Mouse (Mus musculus) heart, embryonic 14.5 days (tissue): ENCODE measurements around the gene Ppp2r3c. TPM values are rescaled to one million over a fixed set of nuclear protein-coding genes. Genes with fewer than 3 reads are reported as not detected.
"Not testable (repeated sequence)": the region's sequence is repeated elsewhere in the genome, so short reads cannot be mapped to it uniquely, and the experiment has no call there.

Source experiments
- ATAC-seq: fragments of 200-750 bp; cut with Nextera tagmentation; 2 replicates; pipeline ENCODE4 v1.8.0; 2017; ENCODE audit warnings: low read depth, moderate TSS enrichment; ENCODE audit not compliant: insufficient number of reproducible peaks, insufficient read depth, low FRiP score
- H3K27ac ChIP-seq, 2 experiments: fragments of 200-500 bp in 1 of 2; fragments of 300-500 bp in 1 of 2; sonication (generic) in 1 of 2; replicated peaks in 1 of 2; 2 replicates each; pipeline ENCODE4 v1.5.1; 2012 to 2014; ENCODE audit warnings: low read depth in 2 of 2, low read length in 2 of 2, control low read depth in 1 of 2, mild to moderate bottlenecking in 1 of 2, mixed read lengths in 1 of 2; ENCODE audit not compliant: control insufficient read depth in 1 of 2, insufficient read depth in 1 of 2
- H3K27me3 ChIP-seq: fragments of 300-500 bp; sonication (generic); 2 replicates; pipeline ENCODE4 v1.6.1; 2014; ENCODE audit warnings: mild to moderate bottlenecking, low read length, control low read depth; ENCODE audit not compliant: control insufficient read depth, insufficient read depth
- H3K36me3 ChIP-seq: fragments of 300-500 bp; sonication (generic); 2 replicates; pipeline ENCODE4 v1.6.1; 2014; ENCODE audit warnings: mild to moderate bottlenecking, control low read depth, low read length, mixed read lengths; ENCODE audit not compliant: control insufficient read depth, insufficient read depth
- H3K4me1 ChIP-seq, 2 experiments: fragments of 200-500 bp in 1 of 2; fragments of 300-500 bp in 1 of 2; sonication (generic) in 1 of 2; 2 replicates each; pipeline ENCODE4 v1.6.1; 2012 to 2014; ENCODE audit warnings: low read length in 2 of 2, control low read depth in 1 of 2, mixed read lengths in 1 of 2; ENCODE audit not compliant: control insufficient read depth in 2 of 2, insufficient read depth in 2 of 2
- H3K4me2 ChIP-seq: fragments of 300-500 bp; sonication (generic); 2 replicates; pipeline ENCODE4 v1.6.1; 2014; ENCODE audit warnings: mild to moderate bottlenecking, low read length
- H3K4me3 ChIP-seq, 2 experiments: fragments of 200-500 bp in 1 of 2; fragments of 300-500 bp in 1 of 2; sonication (generic) in 1 of 2; 2 replicates each; pipeline ENCODE4 v1.5.1; 2012 to 2014; ENCODE audit warnings: low read length in 2 of 2, mild to moderate bottlenecking in 2 of 2, control low read depth in 1 of 2, low read depth in 1 of 2, moderate library complexity in 1 of 2; ENCODE audit not compliant: control insufficient read depth in 1 of 2, insufficient read depth in 1 of 2
- H3K9ac ChIP-seq: fragments of 300-500 bp; sonication (generic); 2 replicates; pipeline ENCODE4 v1.6.1; 2014; ENCODE audit warnings: mild to moderate bottlenecking, low read length
- H3K9me3 ChIP-seq: fragments of 300-500 bp; sonication (generic); 2 replicates; pipeline ENCODE4 v1.6.1; 2016; ENCODE audit warnings: low read length, control low read depth; ENCODE audit not compliant: control insufficient read depth
- WGBS: fragments of 180-500 bp; shearing (Covaris S2); extraction: QIAGEN DNeasy Blood & Tissue Kit; methylation state at CpG from one replicate; pipeline ENCODE4 v1.1.7; 2014; 5-methylcytosine and 5-hydroxymethylcytosine counted together
- polyA plus RNA-seq: library from polyadenylated mRNA; unstranded; fragments of >200 nt; fragmentation: Nextera tagmentation; extraction: Ambion mirVana; gene quantifications from 2 replicates; pipeline ENCODE4 v1.2.1, GENCODE M21; 2014

Gene Ppp2r3c
- polyA plus RNA-seq, 1 experiment from 2014 or later = 11.8 TPM

DNA sequence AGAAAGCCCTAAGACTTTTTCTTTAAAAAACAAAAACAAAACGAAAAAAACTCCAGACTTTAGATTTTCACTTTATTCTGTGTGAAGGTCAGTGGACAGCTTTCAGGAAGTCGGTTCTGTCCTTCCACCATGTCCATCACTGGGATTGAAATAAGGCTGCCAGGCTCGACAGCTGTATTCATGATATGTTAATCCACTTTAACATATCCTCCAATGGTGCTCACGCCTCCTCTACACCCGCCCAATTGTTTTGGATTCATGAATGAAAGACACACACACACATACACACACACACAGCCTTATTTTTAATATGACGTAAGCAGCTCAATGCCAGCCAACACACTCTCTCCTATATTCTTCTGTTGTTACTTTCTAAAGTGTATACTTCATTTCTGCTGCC is 4.8 kb upstream of the Ppp2r3c start:
- no peak overlapping the region for H3K4me3 ChIP-seq
- H3K9me3 ChIP-seq = no peaks in the 10 kb centered on the region
- H3K4me1 ChIP-seq = peaks cover 0 to 7% of the 10 kb centered on the region in 2 experiments; a peak in 3 of 4 replicates
- H3K36me3 ChIP-seq = peaks cover 25% of the 10 kb centered on the region
- no peak overlapping the region for H3K4me2 ChIP-seq
- H3K27me3 ChIP-seq = no peaks in the 10 kb centered on the region
- no peak overlapping the region for H3K9ac ChIP-seq
- 84% methylated on average over 6 of the region's 6 CpGs for WGBS
- no peak for ATAC-seq
- 0 out of 4 replicates have a peak overlapping the region, but pooled peaks of 1 of the 2 experiments have one; percentile 22 for H3K27ac ChIP-seq

DNA sequence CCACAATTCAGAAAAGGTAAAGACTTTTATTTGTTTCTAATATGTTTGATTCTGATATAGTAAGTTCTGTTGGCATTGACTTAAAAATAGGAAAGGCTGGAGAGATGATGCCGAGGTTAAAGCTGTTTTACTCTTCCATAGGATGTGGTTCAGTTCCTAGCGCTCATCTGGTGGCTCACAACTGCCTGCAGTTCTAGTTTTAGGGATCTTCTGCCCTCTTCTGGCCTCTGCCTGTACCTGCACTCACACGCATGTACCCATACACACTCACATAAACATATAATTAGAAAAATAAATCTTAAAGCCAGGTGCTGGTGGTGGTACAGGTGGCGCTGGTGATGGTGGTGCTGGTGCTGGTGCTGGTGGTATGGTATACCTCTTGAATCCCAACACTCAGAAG is 3.6 kb upstream of the Ppp2r3c start:
- 92% methylated on average over 4 of the region's 4 CpGs for WGBS
- H3K4me2 ChIP-seq = no peak overlapping the region
- H3K9me3 ChIP-seq = no peaks in the 10 kb centered on the region
- H3K4me1 ChIP-seq = peaks cover 2 to 12% of the 10 kb centered on the region in 2 experiments
- peaks cover 24% of the 10 kb centered on the region for H3K36me3 ChIP-seq
- H3K4me3 ChIP-seq = no peak overlapping the region
- no peak overlapping the region for H3K9ac ChIP-seq
- ATAC-seq = no peak
- H3K27ac ChIP-seq = no peak overlapping the region
- H3K27me3 ChIP-seq = no peaks in the 10 kb centered on the region

DNA sequence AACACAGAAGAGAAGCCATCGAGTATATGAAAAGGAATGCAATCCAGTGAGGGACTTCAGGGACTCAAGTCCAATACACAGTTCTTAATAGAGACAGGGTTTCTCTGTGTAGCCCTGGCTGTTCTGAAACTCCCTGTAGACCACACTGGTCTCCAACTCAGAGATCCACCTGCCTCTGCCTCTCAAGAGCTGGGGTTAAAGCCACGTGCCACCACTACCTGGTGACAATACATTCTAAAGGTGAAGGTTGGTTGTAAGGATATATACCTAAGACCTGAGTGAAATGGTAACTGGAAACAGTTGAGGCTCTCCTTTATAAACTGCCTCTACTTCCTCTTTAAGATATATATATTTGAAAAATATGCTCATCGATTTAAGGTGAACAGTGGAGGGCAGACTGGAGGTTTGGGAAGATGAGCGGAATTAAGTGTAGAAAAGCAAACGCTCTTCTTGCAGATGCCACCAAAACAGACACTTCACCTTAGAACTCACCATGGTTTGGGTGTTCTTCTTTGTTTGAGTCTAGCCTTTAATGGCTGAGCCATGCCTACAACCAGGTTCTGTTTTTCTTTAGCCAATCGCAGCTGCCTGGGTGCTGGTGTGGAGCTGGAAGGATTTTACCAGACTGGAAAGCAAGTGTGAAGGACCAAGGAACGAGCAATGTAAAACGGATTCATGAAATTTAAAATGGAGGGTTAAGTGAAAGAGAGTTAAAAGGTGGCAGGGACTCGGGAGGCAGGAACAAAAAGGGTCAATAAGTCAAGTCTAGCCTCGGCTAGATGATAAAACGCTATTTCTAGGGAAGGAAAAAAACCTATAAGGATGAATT is 1.1 kb downstream of the Ppp2r3c start:
- Histone ChIP-seq H3K4me3 (peak overlapping the region; percentile 70 to 80), H3K27me3 (no peaks in the 10 kb centered on the region), H3K27ac (peak overlapping the region; percentile 96), H3K9ac (peak overlapping the region; percentile 82), H3K4me1 (peaks cover 2 to 19% of the 10 kb centered on the region in 2 experiments; a peak in 3 of 4 replicates), H3K4me2 (peak overlapping the region; percentile 72), H3K9me3 (no peaks in the 10 kb centered on the region), H3K36me3 (peaks cover 31% of the 10 kb centered on the region)
- no peak for ATAC-seq
- WGBS = 43% methylated on average over 11 of the region's 11 CpGs

DNA sequence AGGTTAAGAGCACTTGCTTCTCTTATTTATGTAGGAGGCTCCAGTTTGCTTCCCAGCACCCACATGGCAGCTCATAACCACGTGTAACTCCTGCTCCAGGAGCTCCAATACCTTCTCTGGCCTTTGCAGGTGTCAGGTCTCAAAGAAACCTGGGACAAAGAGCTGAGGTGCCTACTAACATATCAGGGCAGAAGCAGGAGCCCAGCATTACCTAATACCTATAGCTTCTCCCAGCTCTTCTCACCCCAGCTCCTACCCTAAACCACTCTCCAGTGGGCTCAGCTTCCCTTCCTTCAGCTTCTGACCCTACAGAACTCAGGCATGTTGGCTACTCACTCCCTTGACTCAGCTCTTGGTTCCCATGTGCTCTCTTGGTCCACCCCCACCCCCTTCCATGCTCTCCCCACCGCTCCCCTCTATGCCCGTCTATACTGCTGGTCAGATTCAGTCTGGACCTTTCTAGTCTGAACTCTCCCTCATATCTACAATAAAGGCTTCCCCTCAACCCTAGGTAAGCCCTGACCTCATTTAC is 1.9 kb downstream of the Ppp2r3c start:
- Histone ChIP-seq H3K4me1 (peaks cover 2 to 19% of the 10 kb centered on the region in 2 experiments; a peak in 3 of 4 replicates), H3K4me3 (peak overlapping the region in 1 of 2 experiments; percentile 70; a peak in 2 of 4 replicates), H3K27me3 (no peaks in the 10 kb centered on the region), H3K27ac (no peak overlapping the region), H3K9ac (no peak overlapping the region), H3K9me3 (no peaks in the 10 kb centered on the region), H3K36me3 (peaks cover 33% of the 10 kb centered on the region), H3K4me2 (peak overlapping the region; percentile 72)
- WGBS = 83% methylated on average over 3 of the region's 3 CpGs
- ATAC-seq = no peak

DNA sequence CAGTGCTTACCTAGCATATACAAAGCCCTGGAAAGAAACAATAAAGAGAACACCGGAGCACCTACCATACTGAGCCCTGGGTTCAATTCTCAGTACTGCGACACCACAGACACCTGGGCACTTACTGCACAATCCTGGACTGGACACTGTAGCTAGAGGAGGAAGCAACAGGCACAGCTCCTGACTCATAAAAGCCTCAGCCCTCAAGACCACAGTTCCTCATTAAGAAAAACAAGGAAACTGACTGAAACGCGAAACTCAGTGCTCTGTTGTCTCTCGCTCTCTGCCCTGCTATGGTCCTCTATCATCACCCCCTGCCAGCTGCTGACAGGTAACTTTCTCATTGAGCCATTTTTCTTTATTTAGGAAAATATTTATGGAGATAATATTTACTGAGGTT is 3.5 kb downstream of the Ppp2r3c start, which contains the start of gene 1110008L16Rik:
1110008L16Rik (plus strand) TSS at position 242 of the 400 bp plus-strand sequence.
- no peaks in the 10 kb centered on the region for H3K9me3 ChIP-seq
- H3K27ac ChIP-seq = no peak within 1 kb of the TSS
- H3K4me1 ChIP-seq = peaks cover 2 to 19% of the 10 kb centered on the region in 2 experiments; a peak in 3 of 4 replicates
- no peak within 1 kb of the TSS for H3K4me3 ChIP-seq
- peaks cover 46% of the 10 kb centered on the region for H3K36me3 ChIP-seq
- 80% methylated on average over 5 of the region's 5 CpGs for WGBS
- H3K9ac ChIP-seq = no peak within 1 kb of the TSS
- ATAC-seq = no peak
- no peaks in the 10 kb centered on the region for H3K27me3 ChIP-seq
- no peak within 1 kb of the TSS for H3K4me2 ChIP-seq

DNA sequence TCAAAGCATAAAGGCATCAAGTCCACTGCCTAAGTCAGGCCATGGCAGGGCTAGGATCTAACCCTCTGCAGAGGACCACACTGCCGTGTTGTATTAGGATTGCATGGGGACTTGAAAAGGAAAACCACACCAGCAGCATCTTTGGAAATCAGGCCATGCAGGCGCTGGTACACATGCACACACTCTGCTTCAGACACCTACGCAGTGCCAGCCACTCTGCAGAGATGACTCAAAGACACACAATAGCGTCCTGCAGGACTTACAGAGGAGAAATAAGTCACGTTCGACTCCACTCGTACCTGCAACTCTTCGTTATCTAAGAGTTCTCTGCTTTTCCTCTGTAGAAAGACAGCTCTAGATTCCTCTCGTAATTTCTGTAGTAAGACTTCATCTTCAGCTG is 4.7 kb downstream of the Ppp2r3c start:
- no peaks in the 10 kb centered on the region for H3K9me3 ChIP-seq
- peaks cover 57% of the 10 kb centered on the region for H3K36me3 ChIP-seq
- no peak for ATAC-seq
- H3K4me2 ChIP-seq = no peak overlapping the region
- no peak overlapping the region for H3K4me3 ChIP-seq
- H3K27me3 ChIP-seq = no peaks in the 10 kb centered on the region
- no peak overlapping the region for H3K9ac ChIP-seq
- peaks cover 2 to 12% of the 10 kb centered on the region in 2 experiments; a peak in 3 of 4 replicates for H3K4me1 ChIP-seq
- WGBS = 90% methylated on average over 9 of the region's 9 CpGs
- H3K27ac ChIP-seq = no peak overlapping the region

DNA sequence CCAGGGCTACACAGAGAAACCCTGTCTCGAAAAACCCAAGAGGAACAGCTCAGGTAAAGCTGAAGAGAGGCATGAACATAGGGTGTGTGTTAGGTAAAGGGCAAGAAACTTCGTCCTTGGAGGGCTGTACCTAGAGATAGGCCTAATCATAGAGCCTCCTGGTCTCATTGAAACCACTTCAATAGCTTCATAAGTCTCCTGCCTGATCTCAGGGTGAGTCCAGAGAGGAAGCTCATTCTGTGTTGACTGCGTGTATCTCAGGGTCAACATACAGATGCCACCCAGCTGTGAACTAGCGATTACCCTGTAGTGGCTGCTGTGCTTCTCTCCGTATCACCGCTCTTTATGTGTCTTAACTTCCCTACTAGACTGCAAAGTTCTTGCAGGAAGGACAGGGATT is 25.2 kb downstream of the Ppp2r3c start:
- not testable (repeated sequence) for ATAC-seq, H3K27ac ChIP-seq, H3K9me3 ChIP-seq, H3K36me3 ChIP-seq, H3K27me3 ChIP-seq, H3K4me2 ChIP-seq, H3K4me1 ChIP-seq, H3K4me3 ChIP-seq, H3K9ac ChIP-seq
- WGBS = 78% methylated on average over 3 of the region's 6 CpGs
